Comparison of ENCODE assay signal across 28 mouse cellular contexts in the genomic region with DNA sequence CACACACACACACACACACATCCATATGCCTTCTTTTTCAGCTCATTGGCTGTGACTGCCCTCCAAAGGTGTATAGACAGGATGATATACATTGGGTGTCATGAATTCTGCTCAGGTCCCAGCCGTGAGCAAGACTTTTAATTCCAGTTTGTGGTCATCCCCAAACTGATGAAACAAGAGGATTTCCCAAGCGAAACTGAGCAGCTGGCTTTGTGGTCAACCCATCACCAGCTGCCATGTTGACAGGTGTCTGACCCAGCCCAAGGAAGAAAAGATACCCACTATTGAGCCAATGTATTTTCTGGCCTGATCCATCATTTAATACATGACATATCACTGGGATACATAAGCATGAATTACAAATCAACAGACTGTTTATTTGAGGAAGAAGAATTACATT.
DNase-seq lines count a peak whose midpoint lies in the region; ATAC-seq and TF ChIP-seq lines count a peak whose summit lies in the region.
"Had no signal": no experiment of that assay in that cellular context is flagged by ENCODE, and none has a peak within 500 bp of the region (broad histone marks: within the 10 kb centered on the region; RNA-seq: fewer than 3 reads in every experiment).

No protein-coding gene starts in this region.

- dilution Hi-C loops in CH12.LX (cut with MboI; ENCODE audit: extremely low pct_ligation_motif_present, extremely low pct_unique_long_range_greater_than_20kb, low sequenced_read_pairs), result no loop called here

- ATAC-seq in granulocyte monocyte progenitor cell, adult 5-6 weeks (replicated peaks; ENCODE audit: poor library complexity, severe bottlenecking), result peak; percentile 84
- ATAC-seq in monocyte, adult 5-6 weeks (replicated peaks; ENCODE audit: insufficient number of reproducible peaks, low FRiP score, low TSS enrichment, poor library complexity, severe bottlenecking), result no peak
- ATAC-seq: forebrain, embryonic 13.5 days; forebrain, embryonic 16.5 days; hindbrain, postnatal 0 days; inflammation-experienced regulatory T-cells, adult 6 months had no signal

- H3K36me3 ChIP-seq in CH12.LX (replicated peaks in 1 of 2; ENCODE audit: control insufficient read depth in 1 of 2, insufficient read depth in 1 of 2, low read length in 1 of 2), result no peaks in the 10 kb centered on the region
- H3K36me3 ChIP-seq in myocyte (ENCODE audit: control insufficient read depth, insufficient read depth), result no peaks in the 10 kb centered on the region
- H3K36me3 ChIP-seq: embryonic facial prominence, embryonic 10.5 days; embryonic facial prominence, embryonic 13.5 days; forebrain, embryonic 10.5 days; heart, embryonic 12.5 days; heart, embryonic 15.5 days; hindbrain, embryonic 10.5 days had no signal

- H3K27me3 ChIP-seq in CH12.LX (replicated peaks), result no peaks in the 10 kb centered on the region
- H3K27me3 ChIP-seq in myocyte (ENCODE audit: control insufficient read depth, insufficient read depth, insufficient read length), result no peaks in the 10 kb centered on the region
- H3K27me3 ChIP-seq: embryonic facial prominence, embryonic 13.5 days; forebrain, embryonic 13.5 days; heart, embryonic 12.5 days; heart, embryonic 15.5 days had no signal

- no peak for TF ChIP-seq POLR2A in CH12.LX (IDR thresholded peaks at IDR 0.05; ENCODE audit: low read depth, low read length)
- no peak for TF ChIP-seq POLR2A in myocyte (IDR thresholded peaks at IDR 0.05; ENCODE audit: insufficient read length, low read depth)

- TF ChIP-seq EP300 in CH12.LX (IDR thresholded peaks at IDR 0.05; ENCODE audit: low read length), result no peak

- H3K79me2 ChIP-seq in CH12.LX (replicated peaks; ENCODE audit: control insufficient read depth, extremely low read depth, insufficient read depth, poor library complexity, severe bottlenecking) (no peaks in the 10 kb centered on the region), myocyte (ENCODE audit: control insufficient read depth, insufficient read depth) (no peaks in the 10 kb centered on the region)

- in situ Hi-C loops in CH12.LX (cut with MboI; ENCODE audit: low pct_ligation_motif_present, low pct_unique_long_range_greater_than_20kb, low sequenced_read_pairs), result no loop called here

- no peak overlapping the region for H3ac ChIP-seq in myocyte (ENCODE audit: control insufficient read depth, insufficient read length)

- no peaks in the 10 kb centered on the region for H3K9me3 ChIP-seq in CH12.LX (replicated peaks; ENCODE audit: low read length)
- H3K9me3 ChIP-seq: embryonic facial prominence, embryonic 10.5 days; embryonic facial prominence, embryonic 13.5 days; forebrain, embryonic 10.5 days; forebrain, embryonic 13.5 days; heart, embryonic 12.5 days; heart, embryonic 15.5 days; hindbrain, embryonic 10.5 days had no signal

- H3K4me1 ChIP-seq in CH12.LX (ENCODE audit: control insufficient read depth in 1 of 2, insufficient read depth in 2 of 2), result 0 out of 4 replicates have a peak, but pooled peaks cover 0 to 5% of the 10 kb centered on the region in 2 experiments
- H3K4me1 ChIP-seq: forebrain, embryonic 10.5 days; forebrain, embryonic 13.5 days; heart, embryonic 15.5 days; hindbrain, embryonic 10.5 days had no signal

- H3K4me2 ChIP-seq in CH12.LX (ENCODE audit: insufficient read depth, low read depth, poor library complexity, severe bottlenecking) (no peak overlapping the region), myocyte (ENCODE audit: low read depth) (peak overlapping the region; percentile 68)
- H3K4me2 ChIP-seq: embryonic facial prominence, embryonic 13.5 days; forebrain, embryonic 13.5 days; heart, embryonic 12.5 days; heart, embryonic 15.5 days; hindbrain, embryonic 14.5 days had no signal

- peak; percentile 1 for DNase-seq in CH12.LX (ENCODE audit: extremely low read depth)
- DNase-seq in kidney, postnatal 10 days, result no peak
- no peak for DNase-seq in right cerebral cortex, postnatal 4 days
- DNase-seq: adrenal gland, adult 2 months; adrenal gland, postnatal 14 days; cerebellum, adult 11 months; cerebellum, adult 2 months; cerebellum, adult 9-11 months; cerebellum, postnatal 25 days; embryo, embryonic 11 days; gastrocnemius, postnatal 14 days; heart, adult 18-20 months; heart, postnatal 10 days; heart, postnatal 36 days had no signal

- H3K4me3 ChIP-seq in CH12.LX (replicated peaks in 1 of 3; ENCODE audit: low read depth in 2 of 3, low read length in 2 of 3, poor library complexity in 1 of 3), result no peak overlapping the region
- no peak overlapping the region for H3K4me3 ChIP-seq in myocyte
- H3K4me3 ChIP-seq: embryonic facial prominence, embryonic 10.5 days; embryonic facial prominence, embryonic 13.5 days; forebrain, embryonic 10.5 days; forebrain, embryonic 13.5 days; heart, embryonic 12.5 days; heart, embryonic 15.5 days; hindbrain, embryonic 10.5 days had no signal

- H3K9ac ChIP-seq in CH12.LX (ENCODE audit: insufficient read depth, low read depth), result no peak overlapping the region
- H3K9ac ChIP-seq: embryonic facial prominence, embryonic 13.5 days; forebrain, embryonic 13.5 days; heart, embryonic 12.5 days; heart, embryonic 15.5 days; hindbrain, embryonic 14.5 days had no signal

- no peak for TF ChIP-seq RAD21 in CH12.LX (IDR thresholded peaks at IDR 0.05; ENCODE audit: low read depth, low read length)

- no peak for TF ChIP-seq CTCF in CH12.LX (conservative IDR thresholded peaks at IDR 0.05 in 1 of 2, IDR thresholded peaks at IDR 0.05 in 1 of 2; ENCODE audit: low read depth in 2 of 2, low read length in 2 of 2)

- H3K27ac ChIP-seq in CH12.LX (ENCODE audit: insufficient read depth, low read depth), result no peak overlapping the region
- H3K27ac ChIP-seq: embryonic facial prominence, embryonic 10.5 days; embryonic facial prominence, embryonic 13.5 days; forebrain, embryonic 10.5 days; forebrain, embryonic 13.5 days; heart, embryonic 15.5 days; hindbrain, embryonic 10.5 days; hindbrain, embryonic 14.5 days; hindbrain, postnatal 0 days had no signal

TF ChIP-seq in CH12.LX, 34 proteins besides CTCF, POLR2A, EP300 and RAD21:
- TF ChIP-seq SMC3 (IDR thresholded peaks at IDR 0.05; ENCODE audit: low read depth, low read length) (no peak), JUND (conservative IDR thresholded peaks at IDR 0.05; ENCODE audit: low read depth, low read length) (no peak), NRF1 (IDR thresholded peaks at IDR 0.05; ENCODE audit: low read depth, low read length) (no peak), MAFK (IDR thresholded peaks at IDR 0.05; ENCODE audit: insufficient replicate concordance, low read length) (no peak), MYC (IDR thresholded peaks at IDR 0.05; ENCODE audit: low read depth, low read length) (no peak), PAX5 (IDR thresholded peaks at IDR 0.05; ENCODE audit: low read length) (no peak), ZMIZ1 (IDR thresholded peaks at IDR 0.05; ENCODE audit: low read depth, low read length) (no peak), ELF1 (IDR thresholded peaks at IDR 0.05; ENCODE audit: low read depth, low read length) (no peak), ZKSCAN1 (IDR thresholded peaks at IDR 0.05; ENCODE audit: borderline replicate concordance, low read depth, low read length) (no peak), CHD2 (IDR thresholded peaks at IDR 0.05; ENCODE audit: low read length) (no peak), UBTF (IDR thresholded peaks at IDR 0.05; ENCODE audit: low read depth, low read length) (no peak), POLR2AphosphoS2 (IDR thresholded peaks at IDR 0.05; ENCODE audit: low read depth, low read length) (no peak), RCOR1 (conservative IDR thresholded peaks at IDR 0.05; ENCODE audit: low read depth, low read length) (no peak), ZC3H11A (IDR thresholded peaks at IDR 0.05; ENCODE audit: low read depth, low read length) (no peak), MEF2A (IDR thresholded peaks at IDR 0.05; ENCODE audit: borderline replicate concordance, low read depth, low read length) (no peak), NELFE (IDR thresholded peaks at IDR 0.05; ENCODE audit: low read depth, low read length) (no peak), ETS1 (conservative IDR thresholded peaks at IDR 0.05; ENCODE audit: low read depth, low read length) (no peak), GABPA (IDR thresholded peaks at IDR 0.05; ENCODE audit: insufficient replicate concordance, low read depth, low read length) (no peak), JUN (IDR thresholded peaks at IDR 0.05; ENCODE audit: insufficient read depth, low read depth, low read length) (no peak)

TF ChIP-seq in myocyte, 11 proteins besides CTCF, POLR2A, EP300 and RAD21:
- no peak for TF ChIP-seq REST (IDR thresholded peaks at IDR 0.05; ENCODE audit: insufficient read depth, insufficient read length)
- TF ChIP-seq MYOD1 (IDR thresholded peaks at IDR 0.05; ENCODE audit: control insufficient read depth in 1 of 3, insufficient read length in 2 of 3, low read depth in 2 of 3), result peak; percentile 75 to 98 (median 95)
- TF ChIP-seq SRF (IDR thresholded peaks at IDR 0.05; ENCODE audit: control insufficient read depth, insufficient read length, low read depth), result no peak
- no peak for TF ChIP-seq MAX (IDR thresholded peaks at IDR 0.05; ENCODE audit: low read depth)
- no peak for TF ChIP-seq USF1 (IDR thresholded peaks at IDR 0.05; ENCODE audit: low read depth)
- TF ChIP-seq E2F4 (IDR thresholded peaks at IDR 0.05; ENCODE audit: insufficient read depth), result no peak
- TF ChIP-seq CEBPB (IDR thresholded peaks at IDR 0.05; ENCODE audit: insufficient read depth, poor library complexity, severe bottlenecking), result peak; percentile 97
- peak; percentile 59 to 95 (median 93) for TF ChIP-seq MYOG (IDR thresholded peaks at IDR 0.05; ENCODE audit: control insufficient read depth in 1 of 3, insufficient read depth in 1 of 3, insufficient read length in 2 of 3, low read depth in 2 of 3)
- TF ChIP-seq POLR2AphosphoS2 (IDR thresholded peaks at IDR 0.05; ENCODE audit: insufficient read length, low read depth), result no peak
- peak; percentile 92 for TF ChIP-seq TCF3 (IDR thresholded peaks at IDR 0.05; ENCODE audit: insufficient read length, low read depth)
- TF ChIP-seq TCF12 (IDR thresholded peaks at IDR 0.05; ENCODE audit: insufficient read depth, poor library complexity, severe bottlenecking), result peak; percentile 99
